Mouse (Mus musculus): ENCODE results near the gene Adamts8. TPM values are rescaled to one million over a fixed set of nuclear protein-coding genes. Genes with fewer than 3 reads are reported as not detected.

The Adamts8 gene
- 1 to 10 TPM; 2.1 to 2.8 TPM for total RNA-seq (2021)
- long read RNA-seq, experiment 1, partial matches to known transcripts: 0 of 5 reads
- long read RNA-seq, experiment 1, other reads (novel, unspliced or antisense): 2 of 5 reads
- long read RNA-seq, experiment 2, partial matches to known transcripts: 0 of 2 reads
- long read RNA-seq, experiment 2, other reads (novel, unspliced or antisense): 1 of 2 reads

DNA sequence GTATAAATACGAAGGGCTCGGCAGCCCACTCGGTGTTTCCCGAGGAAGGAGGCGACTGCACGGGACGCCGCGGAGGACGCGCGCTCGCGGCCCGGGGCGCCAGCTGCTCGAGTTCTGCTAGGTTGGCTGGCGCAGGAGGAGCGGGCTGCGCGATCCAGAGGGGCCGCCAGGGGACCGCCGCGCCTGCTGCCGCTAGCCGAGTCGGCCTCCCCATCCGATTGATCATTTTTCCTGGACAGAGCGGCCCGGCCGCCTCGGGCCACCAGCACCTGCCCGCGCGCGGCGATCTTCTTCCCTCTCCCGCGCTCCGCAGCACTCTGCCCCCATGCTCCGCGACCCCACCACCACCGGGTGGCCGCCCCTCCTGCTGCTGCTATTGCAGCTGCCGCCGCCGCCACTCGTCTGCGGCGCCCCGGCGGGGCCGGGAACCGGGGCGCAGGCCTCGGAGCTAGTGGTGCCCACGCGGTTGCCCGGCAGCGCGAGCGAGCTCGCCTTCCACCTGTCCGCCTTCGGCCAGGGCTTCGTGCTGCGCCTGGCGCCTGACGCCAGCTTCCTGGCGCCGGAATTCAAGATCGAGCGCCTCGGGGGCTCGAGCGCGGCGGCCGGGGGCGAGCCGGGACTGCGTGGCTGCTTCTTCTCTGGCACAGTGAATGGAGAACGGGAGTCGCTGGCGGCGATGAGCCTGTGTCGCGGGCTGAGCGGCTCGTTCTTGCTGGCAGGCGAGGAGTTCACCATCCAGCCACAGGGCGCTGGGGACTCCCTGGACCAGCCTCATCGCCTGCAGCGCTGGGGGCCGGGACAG lies at the start of gene Adamts8:
Gene Adamts8, plus strand, starts transcription at position 51 of the 802 bp plus-strand sequence.
- peak in 1 of 2 experiments; percentile 28 for DNase-seq

DNA sequence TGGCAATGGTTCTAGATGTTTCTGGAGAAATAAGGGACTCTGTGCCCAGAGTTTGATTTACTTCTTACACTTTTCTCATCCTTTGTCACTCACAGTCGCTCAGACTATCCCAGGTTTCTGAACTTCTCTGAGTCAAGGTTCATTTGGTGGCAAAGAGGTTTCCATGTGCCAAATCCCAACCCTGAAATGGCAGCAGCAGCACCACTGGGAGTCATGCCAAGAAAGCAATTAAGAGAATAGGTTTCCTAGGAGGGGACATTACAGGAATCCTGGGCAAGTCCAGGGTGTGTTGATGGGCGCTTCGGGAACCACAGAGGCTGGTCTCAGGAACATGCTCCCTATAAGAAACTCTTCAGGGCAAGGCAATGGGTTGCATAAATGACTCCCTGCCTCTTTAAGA lies 46.7 kb upstream of the Adamts8 start:
- DNase-seq: peak; percentile 50 to 61

DNA sequence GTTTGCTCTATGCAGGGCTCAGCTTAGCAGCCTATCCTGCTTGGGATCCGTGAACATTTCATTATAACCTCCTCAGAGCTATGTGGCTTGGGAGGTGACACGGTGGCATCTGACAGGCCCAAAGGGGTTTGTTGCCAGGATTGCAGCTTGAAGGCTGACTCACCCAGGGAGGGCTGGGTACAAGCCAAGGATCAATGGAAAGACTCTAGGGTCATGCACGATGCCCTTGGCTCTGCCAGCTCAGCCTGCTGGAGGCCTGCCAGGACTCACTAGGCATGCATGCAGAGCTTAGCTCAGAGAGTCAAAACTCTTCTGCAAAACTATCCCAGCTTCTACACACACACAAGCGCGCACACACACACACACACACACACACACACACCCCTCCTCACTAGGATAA lies 45.6 kb upstream of the Adamts8 start:
- peak; percentile 89 to 91 for DNase-seq

DNA sequence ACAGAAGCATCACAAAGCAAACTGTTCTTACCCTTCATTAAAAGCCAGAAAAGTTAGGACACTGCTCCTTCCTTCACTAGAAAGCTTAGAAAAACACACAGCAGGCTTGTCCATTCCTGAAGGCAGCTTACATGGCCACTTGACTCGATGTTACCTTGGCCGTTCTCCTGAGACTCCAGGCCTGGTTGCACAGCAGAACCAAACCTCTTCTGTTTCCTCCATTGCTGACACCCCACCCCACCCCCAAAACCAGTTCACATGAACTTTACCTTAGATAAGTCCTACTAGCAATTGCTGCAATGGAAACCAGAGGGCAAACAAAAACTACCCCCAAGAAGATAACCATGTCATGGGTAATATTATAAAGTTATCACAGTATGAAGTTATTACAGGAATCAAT lies 45.2 kb upstream of the Adamts8 start:
- DNase-seq: no peak

DNA sequence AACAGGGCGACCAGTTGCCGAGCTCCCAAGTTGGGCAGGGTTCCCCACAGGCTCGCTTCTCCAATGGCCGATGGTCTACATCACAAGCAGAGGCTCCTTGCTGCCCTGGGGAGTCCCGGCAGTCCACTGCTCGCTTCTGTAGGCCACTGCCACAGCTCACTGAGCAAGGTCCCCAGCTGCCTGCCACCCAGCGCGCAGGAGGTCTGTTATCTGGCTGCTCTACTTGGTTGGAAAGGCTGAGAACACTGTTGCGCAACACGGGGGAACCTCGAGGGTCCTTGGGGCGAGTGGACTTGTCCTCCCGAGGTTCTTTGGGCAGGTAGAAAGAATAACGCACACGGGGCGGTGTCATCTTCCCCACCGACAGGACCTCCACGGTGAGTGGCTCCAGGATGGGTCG lies 40.2 kb upstream of the Adamts8 start:
- DNase-seq: no peak

DNA sequence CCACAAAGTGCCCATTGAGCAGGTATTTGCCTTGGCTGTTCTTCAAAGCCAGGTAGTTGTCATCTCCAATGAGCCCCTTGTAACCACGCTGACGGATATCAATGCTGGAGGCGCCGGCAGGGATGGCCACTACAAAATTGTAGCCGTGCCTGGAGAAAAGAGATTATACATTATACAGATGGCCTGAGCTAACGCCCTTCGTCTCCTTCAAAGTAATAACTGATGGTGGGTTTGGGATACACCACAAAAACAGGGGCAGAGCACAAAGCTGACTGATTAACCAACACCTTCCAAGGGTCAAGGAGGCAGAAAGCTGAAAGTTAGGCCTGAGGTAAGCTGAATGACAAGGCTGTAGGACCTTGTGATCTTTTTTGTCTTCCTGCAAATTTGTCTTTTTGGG lies 39.7 kb upstream of the Adamts8 start:
- no peak for DNase-seq

DNA sequence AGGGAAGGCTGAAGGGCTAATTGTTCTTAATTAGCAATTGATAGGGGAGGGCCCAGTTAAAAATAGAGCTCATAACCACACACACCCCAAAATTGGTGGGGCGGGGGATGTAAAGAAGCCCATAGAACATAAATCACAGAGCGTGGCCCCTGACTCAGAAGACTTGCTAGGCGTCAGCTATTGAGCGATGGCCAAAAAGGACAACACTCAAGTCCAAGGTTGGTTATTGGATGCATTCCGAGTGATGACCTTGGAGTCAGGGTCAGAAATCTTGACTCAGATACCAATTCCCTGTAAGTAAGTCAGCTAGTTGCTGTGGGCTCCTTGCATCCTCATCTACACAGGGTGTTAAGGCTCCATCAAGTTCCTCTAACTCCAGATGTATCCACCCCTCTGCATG lies 39.1 kb upstream of the Adamts8 start:
- DNase-seq: no peak

DNA sequence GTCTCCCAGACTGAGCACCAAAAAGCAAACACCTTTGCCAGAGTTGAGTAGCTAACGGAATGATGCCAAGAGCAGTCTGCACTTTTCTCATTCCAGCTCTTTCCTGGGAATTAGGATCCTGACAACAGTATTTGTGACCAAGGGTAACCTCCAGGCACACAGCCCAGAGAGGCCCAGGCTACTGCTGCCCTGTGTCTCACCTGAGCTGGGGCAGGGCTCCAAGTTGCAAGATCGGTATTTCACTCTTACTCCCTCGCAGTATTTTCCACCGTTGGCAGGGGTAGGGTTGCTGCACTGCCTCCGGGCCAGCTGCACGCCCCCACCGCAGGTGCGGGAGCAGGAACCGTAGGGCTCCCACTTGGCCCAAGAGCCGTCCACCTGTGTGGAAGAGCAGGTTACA lies 36.5 kb upstream of the Adamts8 start:
- peak in 1 of 2 experiments; percentile 16 for DNase-seq

DNA sequence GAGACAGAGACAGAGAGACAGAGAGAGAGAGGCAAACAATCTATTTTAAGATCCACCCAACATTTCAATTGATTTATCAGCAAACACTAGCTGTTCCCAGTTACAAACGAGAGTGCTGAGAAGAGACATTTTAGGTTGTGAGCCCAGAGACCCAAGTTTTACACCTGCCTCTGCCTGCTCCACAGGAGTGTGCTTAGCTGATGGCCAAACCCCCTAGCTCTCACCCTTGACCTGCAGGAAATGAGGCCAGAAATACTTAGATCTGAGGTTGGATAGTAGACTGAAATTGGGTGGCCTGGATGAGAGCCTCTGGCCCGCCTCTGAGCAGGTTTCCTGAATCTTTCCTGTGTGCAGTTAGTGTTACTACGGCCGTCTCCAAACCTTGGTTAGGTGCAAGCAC lies 35.9 kb upstream of the Adamts8 start:
- no peak for DNase-seq

DNA sequence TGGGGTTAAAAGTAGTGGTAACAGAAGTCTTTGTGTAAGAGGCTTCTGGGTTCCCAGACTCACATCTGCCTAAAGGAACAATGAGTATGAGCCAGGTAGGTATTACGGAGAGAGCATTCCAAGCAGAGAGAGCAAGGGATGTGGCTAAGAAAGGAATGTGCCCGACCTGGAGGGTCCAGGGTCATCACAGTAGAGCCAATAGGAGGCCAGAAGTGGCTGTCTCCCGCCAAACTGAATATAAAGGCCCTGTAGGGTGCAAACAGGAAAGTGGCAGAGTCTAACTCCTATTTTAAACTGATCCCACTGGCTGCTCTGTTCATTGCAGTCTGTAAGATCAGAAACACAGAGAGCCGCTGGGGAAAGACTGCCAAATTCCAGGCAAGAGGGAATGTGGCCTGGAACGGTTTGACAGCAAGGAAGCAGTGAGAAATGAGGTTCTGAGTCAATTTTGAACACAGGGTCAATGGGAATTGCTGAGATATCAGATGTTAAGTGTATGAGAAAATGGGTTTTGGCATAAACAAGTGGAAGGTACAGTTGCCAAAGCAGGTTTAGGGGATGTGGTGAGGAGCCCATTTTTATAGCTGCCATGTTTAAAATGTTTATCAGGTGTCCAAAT lies 34.6 kb upstream of the Adamts8 start:
- peak in 1 of 2 experiments; percentile 22 for DNase-seq

DNA sequence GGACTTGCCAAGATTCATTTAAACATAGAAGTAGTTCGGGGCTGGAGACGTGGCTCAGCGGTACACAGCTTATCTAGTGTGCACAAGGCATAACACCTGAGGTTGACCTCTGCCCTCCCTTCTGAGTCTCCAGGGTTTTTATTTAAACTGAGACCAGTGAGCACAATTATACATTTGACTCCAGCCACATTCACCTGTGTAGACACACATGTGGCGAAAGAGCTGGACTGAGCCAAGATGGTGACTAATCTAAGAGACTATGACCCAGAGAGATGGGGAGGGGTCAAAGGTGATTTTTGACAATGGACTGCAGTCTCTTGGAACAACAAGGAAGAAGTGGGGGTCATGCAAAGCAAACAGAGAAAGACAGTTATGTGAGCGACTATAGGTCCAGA lies 34.1 kb upstream of the Adamts8 start:
- DNase-seq: no peak

DNA sequence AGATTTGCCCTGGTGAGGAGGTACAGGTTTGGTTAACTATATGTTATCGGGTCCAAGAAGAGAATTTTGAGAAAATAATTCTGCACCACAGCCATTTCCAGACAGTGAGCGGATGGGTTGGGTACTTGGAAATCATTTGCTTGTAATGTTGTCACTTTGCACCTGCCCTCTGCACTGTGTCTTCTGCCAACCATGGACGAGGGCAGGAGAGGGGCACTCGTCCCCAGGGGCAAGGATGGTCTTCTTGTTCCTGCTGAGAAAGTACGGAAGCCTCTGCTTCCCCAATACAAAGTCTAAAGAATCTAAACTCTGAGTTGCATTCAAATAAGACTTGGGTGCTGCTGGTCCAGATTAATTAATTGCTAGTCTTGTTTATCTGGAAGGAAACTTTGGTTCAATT lies 33.4 kb upstream of the Adamts8 start:
- DNase-seq: no peak

DNA sequence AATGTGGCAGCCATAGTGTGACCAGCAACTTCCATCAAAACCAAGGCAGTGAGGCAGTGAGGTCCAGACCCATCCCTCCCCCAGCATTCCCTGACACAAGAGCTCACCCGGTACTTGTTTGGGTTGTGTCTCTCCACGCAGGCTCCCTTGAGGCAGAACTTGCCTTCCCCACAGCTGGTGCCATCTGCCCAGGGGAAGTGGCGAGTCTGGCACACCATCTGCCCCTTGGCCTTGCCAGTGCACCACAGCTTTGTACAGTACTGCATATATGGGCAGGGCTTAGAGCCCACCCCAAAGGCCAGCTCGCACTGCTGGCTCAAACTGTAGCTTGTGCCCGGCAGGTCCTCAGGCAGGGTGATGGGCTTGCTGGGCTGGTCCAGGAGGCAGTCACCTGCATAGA lies 31.9 kb upstream of the Adamts8 start:
- no peak for DNase-seq

DNA sequence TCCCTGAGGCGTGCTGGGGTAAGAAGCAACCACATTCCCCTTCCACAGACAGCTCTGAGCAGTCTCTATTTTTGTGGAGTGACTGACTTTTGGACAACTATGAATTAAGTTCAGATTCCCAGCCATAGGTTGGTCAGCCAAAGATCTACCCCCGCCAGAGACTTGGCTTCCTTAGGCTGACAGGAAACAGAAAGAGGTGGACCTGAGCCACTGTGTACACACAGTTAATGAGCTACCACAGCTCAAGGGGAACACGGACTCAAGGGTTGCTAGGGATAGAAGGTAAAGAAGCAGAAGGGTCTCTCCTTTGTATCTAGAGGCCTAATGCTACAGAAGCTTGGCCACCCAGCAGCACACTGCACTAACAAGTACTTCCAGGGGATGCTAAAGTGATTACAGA lies 30.2 kb upstream of the Adamts8 start:
- DNase-seq: no peak

DNA sequence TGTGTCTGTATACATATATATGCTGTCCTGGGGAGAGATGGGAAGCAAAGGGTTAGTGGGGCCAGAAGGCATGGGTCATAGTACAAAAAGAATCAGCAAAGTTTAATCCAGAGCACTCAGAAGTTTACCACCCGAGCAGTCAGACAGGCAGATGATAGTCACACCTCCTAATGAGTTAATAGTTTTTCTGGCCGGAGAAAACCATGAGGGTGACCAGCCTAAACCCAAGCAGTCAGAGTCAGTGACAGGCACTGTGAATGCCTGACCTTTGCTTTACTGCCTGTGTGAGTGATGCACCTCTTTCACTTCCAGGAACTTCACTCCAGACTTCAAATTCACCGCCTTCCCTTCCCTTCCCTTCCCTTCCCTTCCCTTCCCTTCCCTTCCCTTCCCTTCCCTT lies 28.9 kb upstream of the Adamts8 start:
- DNase-seq: no peak

DNA sequence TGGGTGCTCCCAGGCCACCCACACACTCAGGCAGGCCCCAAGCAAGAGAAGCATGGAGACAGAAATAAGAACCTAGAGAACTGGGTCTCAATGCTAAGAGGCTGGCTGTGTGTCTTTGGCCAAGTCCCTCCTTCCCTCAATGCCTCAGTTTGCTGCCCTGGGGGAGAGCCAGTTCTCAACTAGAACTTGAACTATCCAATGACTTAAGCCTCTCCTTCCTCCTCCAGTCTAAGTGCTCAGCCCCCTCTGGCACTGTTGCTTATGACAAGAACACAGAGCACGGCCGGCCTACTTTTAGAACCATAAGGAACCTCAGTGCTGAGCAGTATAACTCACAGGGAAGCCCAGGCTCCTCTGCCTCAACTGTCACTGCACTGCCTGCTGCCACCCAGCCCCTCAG lies 28.1 kb upstream of the Adamts8 start:
- DNase-seq: peak in 1 of 2 experiments; percentile 35

DNA sequence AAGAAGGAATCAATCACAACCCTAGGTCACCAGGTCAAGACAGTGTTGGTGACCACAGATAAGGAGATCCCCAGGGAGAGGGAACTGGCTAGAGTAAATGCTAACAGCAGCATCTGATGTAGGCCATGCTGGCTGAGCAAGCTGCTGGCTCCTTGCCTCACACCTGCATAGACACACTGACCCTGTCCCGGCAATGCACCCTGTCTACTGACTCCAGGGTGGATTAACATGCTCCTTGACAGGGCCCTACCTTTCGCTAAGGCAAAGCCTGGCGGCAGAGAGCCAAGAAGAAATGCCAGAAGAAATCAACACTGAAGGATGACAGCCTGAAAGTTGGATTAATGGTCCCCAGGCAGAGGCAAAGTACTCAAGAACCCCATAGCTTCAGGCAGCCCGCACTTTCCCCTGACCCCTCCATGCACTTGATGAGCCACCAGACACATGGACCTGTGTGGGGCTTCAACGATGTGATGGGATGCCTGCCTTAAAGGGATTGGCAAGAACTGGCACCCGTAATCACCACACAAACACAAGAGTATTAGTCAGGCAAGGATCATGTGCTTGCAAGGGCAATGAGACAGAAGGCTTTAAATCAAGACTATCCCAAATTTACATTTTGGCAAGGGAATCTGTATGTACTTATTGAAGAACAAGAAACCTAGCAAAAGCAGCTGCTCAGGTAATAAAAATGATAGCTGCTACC lies 25.9 kb upstream of the Adamts8 start:
- DNase-seq: no peak

DNA sequence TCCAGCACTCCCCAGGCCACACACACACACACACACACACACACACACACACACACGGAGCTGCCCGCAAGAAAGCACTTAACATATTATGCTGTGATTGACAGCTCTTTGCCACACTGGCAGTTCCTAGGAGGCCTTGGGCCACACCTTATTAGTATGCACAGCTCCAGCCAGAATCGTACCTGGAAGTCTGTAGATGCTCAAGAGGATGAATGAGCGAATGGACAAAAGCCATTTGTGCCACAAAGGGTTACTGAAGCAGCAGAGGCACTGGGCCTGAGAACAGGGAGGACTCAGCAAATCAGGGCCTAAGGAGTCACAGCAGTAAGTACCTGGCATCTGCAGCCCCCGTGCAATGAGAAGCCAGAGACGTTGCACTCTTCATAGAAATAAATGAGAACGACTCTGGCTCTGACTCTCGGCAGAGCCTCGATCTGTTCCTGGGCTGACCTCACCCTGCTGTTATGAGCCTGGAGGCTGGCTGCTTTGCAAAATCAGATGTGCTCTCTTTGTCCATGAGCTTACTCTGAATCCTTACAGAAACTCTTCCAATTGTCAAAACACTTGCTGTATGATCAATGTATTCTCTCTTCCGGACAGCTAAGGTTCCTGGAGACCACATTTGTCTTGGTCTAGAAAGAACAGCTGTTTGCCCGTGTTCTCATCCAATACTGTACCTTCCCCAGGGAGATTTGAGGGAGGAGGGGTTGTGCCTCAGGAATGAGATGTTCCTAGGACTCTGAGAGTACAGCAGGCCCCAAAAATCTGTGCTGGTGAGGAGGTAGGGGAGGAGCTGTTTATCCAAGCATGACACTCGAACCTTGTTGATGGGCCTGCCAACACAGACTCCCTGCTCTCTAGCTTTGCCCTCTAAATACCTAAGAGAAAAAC lies 23.7 kb upstream of the Adamts8 start:
- DNase-seq: peak; percentile 60 to 61

DNA sequence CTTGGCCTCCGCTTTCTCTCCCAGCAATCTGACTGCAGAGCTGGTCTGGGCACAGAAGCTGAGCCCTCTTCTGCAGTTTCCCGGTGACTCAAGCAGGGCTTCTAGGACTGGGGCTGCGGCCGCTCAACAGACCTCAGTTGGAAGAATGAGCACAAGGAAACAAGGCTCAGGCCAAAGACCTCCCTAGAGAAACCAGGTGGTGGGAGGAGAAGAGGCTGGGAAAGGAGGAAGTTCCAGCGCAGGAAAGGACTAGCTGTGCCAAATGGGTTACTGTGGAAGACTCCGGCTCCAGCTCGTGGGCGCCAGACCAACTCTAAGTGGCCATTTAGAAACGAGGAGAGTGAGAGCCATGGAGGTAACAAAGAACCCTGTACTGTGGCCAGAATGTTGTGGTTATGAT lies 22.7 kb upstream of the Adamts8 start:
- peak; percentile 67 to 79 for DNase-seq

DNA sequence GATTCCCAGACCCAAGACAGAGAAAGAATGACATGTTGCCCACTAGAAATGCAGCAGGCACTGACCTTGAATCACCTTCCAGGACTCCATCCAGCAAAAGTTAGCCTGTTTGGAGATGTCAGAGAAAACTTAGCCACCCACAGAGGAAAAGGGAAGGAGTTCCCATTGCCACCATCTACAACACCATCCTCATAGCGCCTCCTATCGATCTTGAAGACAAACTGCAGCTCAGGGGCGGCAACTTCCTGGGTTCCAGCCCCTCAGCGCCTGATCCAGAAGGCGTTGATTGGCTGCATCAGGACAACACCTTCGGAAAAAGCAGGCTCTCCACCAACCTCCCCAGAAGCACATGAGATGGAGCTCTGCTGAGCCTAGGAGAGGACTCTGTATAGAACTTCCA lies 21.6 kb upstream of the Adamts8 start:
- peak; percentile 72 to 74 for DNase-seq

DNA sequence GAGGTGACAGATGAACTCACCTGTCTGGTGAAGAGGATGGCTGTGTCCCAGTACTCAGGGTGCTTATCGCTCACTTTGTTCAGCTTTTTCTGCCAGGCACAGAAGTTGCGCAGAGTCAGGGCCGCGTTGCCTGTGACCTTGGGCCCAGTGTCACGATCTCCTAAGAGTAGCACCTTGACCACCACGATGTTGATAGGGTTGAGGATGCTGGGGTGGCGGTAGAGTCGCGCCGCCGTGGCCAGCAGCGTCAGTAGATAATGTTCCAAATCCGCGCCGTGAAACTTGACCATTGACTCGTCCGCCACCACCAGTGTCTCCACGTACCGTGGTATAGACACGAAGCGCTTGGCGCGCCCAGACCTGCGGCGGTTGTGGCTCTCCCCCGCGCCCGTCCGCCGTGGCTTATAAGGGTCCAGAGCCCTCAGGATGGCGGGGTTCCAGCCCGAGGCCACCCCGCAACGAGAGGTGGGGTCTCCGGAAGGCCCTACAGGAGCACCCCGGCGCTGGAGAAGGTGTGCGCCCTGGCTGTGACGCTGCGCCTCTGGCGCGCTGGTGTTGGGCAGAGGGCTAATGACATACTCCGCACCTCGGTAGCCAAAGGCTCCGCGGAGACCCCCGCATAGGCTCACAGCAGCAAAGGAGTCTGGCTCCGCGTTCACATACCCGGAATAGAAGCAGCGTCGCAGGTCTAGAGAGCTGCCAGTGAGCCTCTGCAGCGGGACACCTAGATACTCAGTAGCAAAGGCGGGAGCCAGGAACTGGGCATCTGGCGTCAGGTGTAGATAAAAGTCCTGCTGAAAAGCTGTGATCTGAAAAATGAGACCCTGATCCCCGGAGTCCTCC lies 20.9 kb upstream of the Adamts8 start:
- DNase-seq: peak in 1 of 2 experiments; percentile 32

Measured in heart, adult 18-20 months (tissue).